Comparison of ENCODE assay signal across 21 mouse cellular contexts in the genomic region with DNA sequence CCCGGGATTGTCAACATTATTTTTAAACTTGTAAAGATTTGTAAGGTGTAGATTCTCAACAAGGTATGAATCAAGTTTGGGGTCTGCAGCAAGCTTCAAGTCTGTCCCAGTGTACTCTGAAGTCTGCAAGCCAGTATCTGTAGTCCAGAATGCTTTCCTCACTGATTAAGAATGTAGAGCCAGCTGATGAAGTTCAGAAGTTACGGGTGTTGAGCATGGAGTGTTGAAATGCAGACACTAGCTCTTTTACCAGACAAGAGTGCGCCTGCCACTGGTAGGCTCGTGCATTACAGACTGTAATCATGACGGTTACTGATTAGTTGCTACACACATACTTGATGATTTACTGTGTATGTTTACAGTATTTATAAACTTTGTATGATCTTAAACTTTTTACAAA. TPM values are rescaled to one million over a fixed set of nuclear protein-coding genes. Genes with fewer than 3 reads are reported as not detected.
DNase-seq lines count a peak whose midpoint lies in the region; ATAC-seq and TF ChIP-seq lines count a peak whose summit lies in the region.
"Had no signal": no experiment of that assay in that cellular context is flagged by ENCODE, and none has a peak within 500 bp of the region (broad histone marks: within the 10 kb centered on the region; RNA-seq: fewer than 3 reads in every experiment).

No protein-coding gene starts in this region.

- no peaks in the 10 kb centered on the region for H3K9me3 ChIP-seq in forebrain, postnatal 0 days (ENCODE audit: low read length)
- H3K9me3 ChIP-seq in forebrain, embryonic 10.5 days, result no peaks in the 10 kb centered on the region
- H3K9me3 ChIP-seq in heart, embryonic 16.5 days (replicated peaks; ENCODE audit: control insufficient read depth, low read length), result no peaks in the 10 kb centered on the region
- H3K9me3 ChIP-seq: embryonic facial prominence, embryonic 13.5 days; forebrain, embryonic 13.5 days; hindbrain, embryonic 15.5 days had no signal

- H3K9ac ChIP-seq in forebrain, postnatal 0 days, result no peak overlapping the region
- H3K9ac ChIP-seq in heart, embryonic 16.5 days (ENCODE audit: low read length), result no peak overlapping the region
- H3K9ac ChIP-seq: embryonic facial prominence, embryonic 13.5 days; forebrain, embryonic 13.5 days; hindbrain, embryonic 15.5 days had no signal

- no peak overlapping the region for H3K27ac ChIP-seq in forebrain, postnatal 0 days (ENCODE audit: low read depth, low read length)
- H3K27ac ChIP-seq in forebrain, embryonic 10.5 days, result no peak overlapping the region
- peak overlapping the region; percentile 23; the same call in 1 of the 2 replicates for H3K27ac ChIP-seq in heart, embryonic 16.5 days (ENCODE audit: low read length)
- H3K27ac ChIP-seq: embryonic facial prominence, embryonic 13.5 days; forebrain, embryonic 13.5 days; gastrocnemius, adult 2 months; hindbrain, embryonic 15.5 days had no signal

- no peak overlapping the region for H3K4me3 ChIP-seq in forebrain, postnatal 0 days (ENCODE audit: low read depth, low read length)
- no peak overlapping the region for H3K4me3 ChIP-seq in forebrain, embryonic 10.5 days
- H3K4me3 ChIP-seq in heart, embryonic 16.5 days (ENCODE audit: low read length), result no peak overlapping the region
- H3K4me3 ChIP-seq: embryonic facial prominence, embryonic 13.5 days; forebrain, embryonic 13.5 days; gastrocnemius, adult 2 months; hindbrain, embryonic 15.5 days had no signal

- no peak overlapping the region for H3K4me2 ChIP-seq in forebrain, postnatal 0 days (ENCODE audit: low read depth)
- H3K4me2 ChIP-seq in heart, embryonic 16.5 days (ENCODE audit: low read depth, low read length), result no peak overlapping the region
- H3K4me2 ChIP-seq: embryonic facial prominence, embryonic 13.5 days; forebrain, embryonic 13.5 days; hindbrain, embryonic 15.5 days had no signal

- peaks cover 53% of the 10 kb centered on the region for H3K36me3 ChIP-seq in forebrain, postnatal 0 days (ENCODE audit: insufficient read depth)
- peaks cover 58% of the 10 kb centered on the region for H3K36me3 ChIP-seq in forebrain, embryonic 10.5 days (replicated peaks)
- H3K36me3 ChIP-seq in heart, embryonic 16.5 days (ENCODE audit: control insufficient read depth, insufficient read depth), result peaks cover 50% of the 10 kb centered on the region

- ATAC-seq in forebrain, postnatal 0 days, result no peak
- ATAC-seq in heart, embryonic 16.5 days (replicated peaks; ENCODE audit: extremely low read depth, insufficient read depth, low FRiP score), result 0 out of 2 replicates have a peak, but pooled peaks have one; percentile 55
- ATAC-seq: CD4-positive, CD25-positive, alpha-beta regulatory T cell, adult 4 months; forebrain, embryonic 13.5 days; intestine, embryonic 16.5 days; Patski had no signal

- 88% methylated on average over 5 of the region's 5 CpGs for WGBS in forebrain, postnatal 0 days
- 93% methylated on average over 5 of the region's 5 CpGs for WGBS in forebrain, embryonic 10.5 days
- 49% methylated on average over 5 of the region's 5 CpGs for WGBS in heart, embryonic 16.5 days

- no peak for DNase-seq in forebrain, postnatal 0 days
- no peak for DNase-seq in forebrain, embryonic 10.5 days (ENCODE audit: extremely low spot score, low spot score)
- DNase-seq in heart, adult 9 months (ENCODE audit: low spot score in 2 of 2), result no peak
- peak; percentile 32 for DNase-seq in kidney, adult 9 months
- DNase-seq in kidney, adult 18-20 months, result no peak
- DNase-seq in spleen, postnatal 36 days (ENCODE audit: low spot score in 2 of 2), result no peak
- DNase-seq: adrenal gland, adult 2 months; adrenal gland, postnatal 25 days; B cell, adult 2 months; cerebellum, adult 18-20 months; cerebellum, adult 9-11 months; cerebellum, postnatal 36 days; gastrocnemius, adult 2 months; gastrocnemius, postnatal 25 days had no signal

- no peaks in the 10 kb centered on the region for H3K4me1 ChIP-seq in forebrain, postnatal 0 days (ENCODE audit: insufficient read depth)
- peaks cover 1% of the 10 kb centered on the region; the same call in 1 of the 2 replicates for H3K4me1 ChIP-seq in forebrain, embryonic 10.5 days
- 0 out of 2 replicates have a peak, but pooled peaks cover 3% of the 10 kb centered on the region for H3K4me1 ChIP-seq in heart, embryonic 16.5 days (ENCODE audit: control insufficient read depth, insufficient read depth, low read length)
- H3K4me1 ChIP-seq: embryonic facial prominence, embryonic 13.5 days; forebrain, embryonic 13.5 days; hindbrain, embryonic 15.5 days had no signal

- TF ChIP-seq CTCF in forebrain, postnatal 0 days (IDR thresholded peaks at IDR 0.05; ENCODE audit: low read depth), result peak; percentile 16; the same call in 1 of the 2 replicates

- no peaks in the 10 kb centered on the region for H3K27me3 ChIP-seq in forebrain, postnatal 0 days (ENCODE audit: insufficient read depth, low read length)
- no peaks in the 10 kb centered on the region for H3K27me3 ChIP-seq in forebrain, embryonic 10.5 days (ENCODE audit: poor library complexity, severe bottlenecking)
- H3K27me3 ChIP-seq in heart, embryonic 16.5 days (ENCODE audit: control insufficient read depth, insufficient read depth, low read length), result no peaks in the 10 kb centered on the region
- H3K27me3 ChIP-seq: embryonic facial prominence, embryonic 13.5 days; forebrain, embryonic 13.5 days; hindbrain, embryonic 15.5 days; Patski had no signal

RNA-seq across cellular contexts. Expression of a gene that starts 37.6 kb away (rescaled TPM):
- total RNA-seq in forebrain, postnatal 0 days (2014; rRNA removed), result 125 and 135 TPM in 2 replicates
- 131 and 136 TPM in 2 replicates for polyA plus RNA-seq in forebrain, postnatal 0 days (2015; fragmentation: Nextera tagmentation; extraction: Ambion mirVana)
- 36.7 and 38.4 TPM in 2 replicates for polyA plus RNA-seq in forebrain, embryonic 10.5 days (2016; fragmentation: Nextera tagmentation; extraction: Ambion mirVana)
- 56.3 and 61.0 TPM in 2 replicates for polyA plus RNA-seq in heart, embryonic 16.5 days (2015; fragmentation: Nextera tagmentation; extraction: Ambion mirVana)

RNA-seq across cellular contexts. Expression of a gene that starts 49.5 kb away (rescaled TPM):
- total RNA-seq in forebrain, postnatal 0 days (2014; rRNA removed), result 28.4 and 52.6 TPM in 2 replicates
- polyA plus RNA-seq in forebrain, postnatal 0 days (2015; fragmentation: Nextera tagmentation; extraction: Ambion mirVana), result 17.8 and 30.1 TPM in 2 replicates
- polyA plus RNA-seq in forebrain, embryonic 10.5 days (2016; fragmentation: Nextera tagmentation; extraction: Ambion mirVana), result 27.2 and 29.6 TPM in 2 replicates
- polyA plus RNA-seq in heart, embryonic 16.5 days (2015; fragmentation: Nextera tagmentation; extraction: Ambion mirVana), result 90.8 and 92.9 TPM in 2 replicates
